Mouse (Mus musculus): ENCODE results near the gene Il1f6. TPM values are rescaled to one million over a fixed set of nuclear protein-coding genes. Genes with fewer than 3 reads are reported as not detected.
"Not testable (repeated sequence)": the region's sequence is repeated elsewhere in the genome, so short reads cannot be mapped to it uniquely, and the experiment has no call there.

Gene Il1f6
- not detected in 2 replicates for polyA plus RNA-seq (2012; rRNA removed)

DNA sequence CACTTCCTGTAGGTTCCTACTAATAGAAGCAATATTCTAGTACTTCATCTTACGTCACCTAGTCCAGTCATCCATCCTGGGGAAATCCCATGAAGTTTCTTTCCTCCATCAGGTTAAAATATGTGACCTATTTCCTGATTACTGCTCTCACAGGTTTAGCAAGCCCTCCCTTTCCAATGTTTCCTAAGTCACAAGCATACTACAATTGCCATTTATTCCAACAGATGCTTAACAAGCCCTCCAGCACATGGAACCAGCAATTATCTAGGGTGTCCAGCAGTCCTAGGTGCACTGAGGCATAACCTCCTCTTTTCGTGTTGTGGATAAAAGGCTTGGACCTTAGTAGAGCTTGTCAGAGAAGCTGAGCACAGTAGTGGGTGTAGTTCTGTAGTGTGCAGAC, at the start of gene Il1f6:
Il1f6 (plus strand) TSS at position 301 of the 400 bp plus-strand sequence.
- no peak for DNase-seq (ENCODE audit: extremely low spot score in 1 of 2, low spot score in 1 of 2)

DNA sequence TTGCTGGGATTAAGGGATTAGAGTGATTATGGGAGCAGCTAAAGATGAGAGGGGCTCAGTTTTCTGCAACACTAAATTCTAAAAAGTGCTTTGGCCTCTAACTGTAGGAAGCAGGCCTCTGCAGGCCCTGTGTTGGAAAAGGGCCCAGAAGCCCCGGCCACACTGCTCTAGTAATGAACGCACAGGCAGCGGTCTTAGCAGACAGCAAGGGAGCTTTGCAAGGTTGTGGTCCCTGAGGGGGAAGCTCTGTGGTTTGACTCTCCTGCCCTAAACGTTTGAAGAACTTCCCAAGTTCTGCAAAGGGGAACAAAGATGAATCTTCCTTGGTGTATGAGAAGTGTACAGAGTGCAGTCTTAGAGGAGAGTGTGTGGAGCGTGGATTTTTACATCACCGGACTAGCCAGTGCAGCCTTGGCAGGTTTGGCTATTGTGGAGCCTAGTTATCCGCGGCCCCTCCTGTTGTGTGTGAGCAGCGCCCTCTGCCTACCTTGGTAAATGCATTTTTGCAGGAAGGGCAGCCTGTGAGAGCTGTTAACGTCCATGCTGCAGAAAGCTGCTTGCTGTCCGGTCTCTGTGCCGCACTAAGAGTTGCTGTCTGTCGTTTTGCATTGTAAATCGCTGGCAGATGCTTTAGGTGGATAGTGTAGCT, 33.4 kb upstream of the Il1f6 start:
- peak; percentile 20 to 68 for DNase-seq (ENCODE audit: extremely low spot score in 1 of 2, low spot score in 1 of 2)

DNA sequence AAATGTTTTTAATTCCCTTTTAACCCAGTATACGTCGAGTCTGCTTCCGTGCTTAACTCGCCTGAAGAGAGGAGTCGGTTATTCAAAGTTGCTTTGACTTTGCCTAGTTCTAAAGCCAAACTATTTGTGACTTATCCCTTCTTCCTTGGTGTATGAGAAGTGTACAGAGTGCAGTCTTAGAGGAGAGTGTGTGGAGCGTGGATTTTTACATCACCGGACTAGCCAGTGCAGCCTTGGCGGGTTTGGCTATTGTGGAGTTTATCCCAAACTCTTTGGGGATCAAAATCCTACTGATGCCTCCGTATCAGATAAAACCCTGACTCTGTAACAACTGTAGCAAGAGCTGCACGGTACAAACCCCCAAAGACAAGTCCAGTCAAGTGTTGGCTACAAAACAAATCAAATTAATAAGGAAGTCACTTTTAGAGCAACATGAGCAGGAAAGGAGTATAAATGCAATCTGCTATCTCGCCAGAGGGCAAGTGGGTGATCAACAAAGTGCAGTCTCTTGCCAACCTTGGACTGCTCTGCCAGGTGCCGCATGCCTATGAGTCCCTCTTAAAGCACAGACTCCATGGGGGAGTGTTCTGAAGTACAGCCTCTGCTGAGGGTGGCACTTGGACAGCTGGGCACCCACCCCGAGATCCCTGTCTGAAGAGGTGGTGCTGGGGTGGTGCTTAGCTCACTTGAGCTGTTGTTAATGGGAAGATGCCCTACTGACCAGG, 32.6 kb upstream of the Il1f6 start:
- DNase-seq (ENCODE audit: extremely low spot score in 1 of 2, low spot score in 1 of 2), result not testable (repeated sequence)

DNA sequence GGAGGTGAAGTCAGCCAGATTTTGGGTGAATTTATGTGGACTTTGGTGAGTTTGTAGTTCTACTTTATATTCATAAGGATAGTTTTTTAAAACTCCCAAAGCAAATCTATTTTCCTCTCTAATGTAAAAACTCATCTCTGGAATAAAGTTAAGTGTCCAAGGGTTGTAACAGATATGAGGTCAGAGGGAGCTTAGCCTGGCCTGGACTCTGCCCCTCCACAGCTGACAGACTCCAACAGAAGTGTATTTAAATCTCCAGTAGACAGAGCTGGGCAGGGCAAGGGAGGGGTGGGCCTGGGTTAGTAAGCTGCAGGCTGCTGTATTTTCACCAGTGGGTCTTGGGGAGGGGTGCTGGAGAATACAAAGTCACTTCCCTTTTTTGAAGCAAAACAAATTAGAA, 31.1 kb upstream of the Il1f6 start:
- not testable (repeated sequence) for DNase-seq (ENCODE audit: extremely low spot score in 1 of 2, low spot score in 1 of 2)

DNA sequence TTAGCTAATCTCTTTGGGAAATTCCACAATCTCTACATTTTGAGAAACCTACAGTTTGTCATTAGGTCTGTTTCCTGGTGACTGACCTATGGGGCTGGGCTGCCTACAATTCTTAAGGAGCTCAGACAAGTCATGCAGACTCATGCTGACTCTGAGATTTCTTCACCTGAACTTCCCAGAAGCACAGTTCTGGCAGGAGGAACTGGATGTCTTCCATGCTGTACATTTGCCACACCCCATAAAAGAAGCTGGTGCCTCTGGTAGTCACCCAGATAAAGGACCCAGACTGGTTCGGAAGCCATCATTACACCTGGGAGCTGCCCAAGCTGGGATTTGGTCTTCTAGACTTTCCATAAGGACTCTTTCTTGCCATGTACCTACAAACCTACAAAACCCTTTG, 29.0 kb upstream of the Il1f6 start, which contains the start of gene Il1f9:
Il1f9 (plus strand) TSS at position 301 of the 400 bp plus-strand sequence.
- DNase-seq (ENCODE audit: extremely low spot score in 1 of 2, low spot score in 1 of 2), result no peak

DNA sequence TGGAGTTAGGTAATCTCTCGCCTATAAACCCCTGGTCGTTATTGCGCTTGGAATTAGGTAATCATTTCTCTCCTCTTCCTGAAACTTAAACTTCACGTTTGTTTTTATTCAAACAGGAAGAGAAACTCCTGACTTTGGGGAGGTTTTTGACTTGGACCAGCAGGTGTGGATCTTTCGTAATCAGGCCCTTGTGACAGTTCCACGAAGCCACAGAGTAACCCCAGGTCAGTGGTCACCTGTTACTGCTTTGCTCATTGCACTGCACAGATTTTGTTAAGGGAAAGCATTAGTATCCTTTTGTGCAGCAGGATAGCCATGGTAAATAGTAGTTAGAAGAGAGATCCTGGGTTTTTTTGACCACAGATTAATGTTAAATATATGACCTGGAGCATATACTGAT, 27.6 kb upstream of the Il1f6 start:
- no peak for DNase-seq (ENCODE audit: extremely low spot score in 1 of 2, low spot score in 1 of 2)

DNA sequence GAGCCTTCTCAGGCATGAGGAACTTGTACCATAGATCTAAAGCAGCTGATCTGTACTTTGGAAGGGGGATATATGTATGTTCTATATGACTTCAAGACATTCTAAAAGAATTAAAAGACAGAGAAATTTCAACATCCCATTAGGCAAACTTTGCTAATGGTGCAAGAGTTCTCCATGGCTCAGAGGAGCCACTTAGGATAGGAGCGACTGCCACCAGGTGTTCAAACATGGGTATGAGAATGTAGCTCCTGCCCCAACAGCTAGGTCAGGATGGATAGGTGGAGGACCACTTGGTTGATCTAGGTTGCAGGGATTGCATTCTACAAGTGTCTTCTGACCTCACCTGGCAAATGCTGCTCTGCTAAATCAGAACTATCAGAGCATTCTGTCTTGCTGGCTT, 27.0 kb upstream of the Il1f6 start:
- peak in 1 of 2 experiments; percentile 2 for DNase-seq (ENCODE audit: extremely low spot score in 1 of 2, low spot score in 1 of 2)

DNA sequence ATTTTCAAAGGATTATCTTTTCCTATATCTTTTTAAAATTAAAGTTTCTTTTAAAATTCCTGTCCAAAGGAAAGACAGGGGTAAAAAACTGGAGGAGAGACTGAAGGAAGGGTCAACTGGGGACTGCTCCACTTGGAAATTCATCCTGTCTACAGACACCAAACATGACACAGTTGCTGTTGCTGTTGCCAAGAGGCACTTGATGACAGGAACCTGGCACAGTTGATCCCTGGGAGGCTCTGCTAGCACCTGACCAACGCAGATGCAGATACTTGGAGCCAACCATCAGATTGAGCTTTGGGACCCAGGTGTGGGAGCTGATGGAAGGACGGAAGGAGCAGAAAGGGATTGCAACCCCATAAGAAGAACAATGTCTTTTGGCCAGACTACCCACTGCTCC, 12.0 kb downstream of the Il1f6 start:
- no peak for DNase-seq (ENCODE audit: extremely low spot score in 1 of 2, low spot score in 1 of 2)

GRCm38 (mm10) chr2:24267503-24267902, 52.3 kb downstream of the Il1f6 start:
- DNase-seq (ENCODE audit: extremely low spot score in 1 of 2, low spot score in 1 of 2), result no peak

- no peak for DNase-seq (ENCODE audit: extremely low spot score in 1 of 2, low spot score in 1 of 2)
Observed at GRCm38 (mm10) chr2:24273619-24274018, 58.4 kb downstream of the Il1f6 start.

GRCm38 (mm10) chr2:24275146-24275545, 59.9 kb downstream of the Il1f6 start:
- no peak for DNase-seq (ENCODE audit: extremely low spot score in 1 of 2, low spot score in 1 of 2)

Other genes with a start within 250 kb of the Il1f6 start
- gene Hnmt, start 166.0 kb upstream of the Il1f6 start, polyA plus RNA-seq (2012; rRNA removed), result 22.9 and 23.6 TPM in 2 replicates
- gene Tbpl2, start 118.8 kb upstream of the Il1f6 start, polyA plus RNA-seq (2012; rRNA removed), result not detected in 2 replicates
- not detected in 2 replicates for gene Il1f8, start 62.3 kb upstream of the Il1f6 start, polyA plus RNA-seq (2012; rRNA removed)
- 0.06 TPM in 1 of 2 replicates, not detected in the other for gene Il1f9, start 28.9 kb upstream of the Il1f6 start, polyA plus RNA-seq (2012; rRNA removed)
- 0.11 TPM in 1 of 2 replicates, not detected in the other for gene Il1f5, start 61.5 kb downstream of the Il1f6 start, polyA plus RNA-seq (2012; rRNA removed)
- not detected in 2 replicates for gene Il1f10, start 75.8 kb downstream of the Il1f6 start, polyA plus RNA-seq (2012; rRNA removed)
- 0.08 and 0.27 TPM in 2 replicates for gene Il1rn, start 121.4 kb downstream of the Il1f6 start, polyA plus RNA-seq (2012; rRNA removed)
- 0.74 and 1.5 TPM in 2 replicates for gene Psd4, start 152.2 kb downstream of the Il1f6 start, polyA plus RNA-seq (2012; rRNA removed)